Mouse (Mus musculus): Measurements from ENCODE around the gene Capn15. TPM values are rescaled to one million over a fixed set of nuclear protein-coding genes. Genes with fewer than 3 reads are reported as not detected.

Gene Capn15
- polyA plus RNA-seq, 1 experiment from 2014 or later, result 9.3 TPM

DNA sequence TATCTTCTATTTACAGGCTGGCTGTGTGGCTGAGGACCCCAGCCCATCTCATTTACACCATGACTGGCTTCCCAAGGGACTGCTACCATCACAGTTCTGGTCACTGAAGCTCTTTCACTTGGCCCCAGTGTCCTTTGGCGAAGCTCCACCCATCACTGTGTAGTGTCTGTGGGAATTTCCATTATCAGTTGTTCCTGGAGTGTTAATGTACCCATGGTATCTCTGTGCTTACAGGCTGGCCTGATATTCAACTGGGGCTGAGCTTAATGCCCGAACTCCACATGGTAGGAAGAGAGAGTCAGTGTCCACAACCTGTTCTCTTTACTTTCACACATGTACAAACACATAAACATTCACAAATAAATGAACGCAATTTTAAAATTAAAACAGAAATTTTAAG is 7.9 kb upstream of the Capn15 start:
- no peaks in the 10 kb centered on the region for H3K4me1 ChIP-seq (replicated peaks)
- no peak for ATAC-seq (replicated peaks; ENCODE audit: insufficient number of reproducible peaks, insufficient read depth, low FRiP score, low read depth)
- no peaks in the 10 kb centered on the region for H3K27me3 ChIP-seq
- H3K4me3 ChIP-seq, result no peak overlapping the region
- peaks cover 36% of the 10 kb centered on the region for H3K36me3 ChIP-seq
- no peak overlapping the region for H3K4me2 ChIP-seq
- no peak overlapping the region for H3K9ac ChIP-seq
- no peaks in the 10 kb centered on the region for H3K9me3 ChIP-seq (replicated peaks)
- WGBS, result 69% methylated on average over 3 of the region's 3 CpGs
- no peak overlapping the region for H3K27ac ChIP-seq

DNA sequence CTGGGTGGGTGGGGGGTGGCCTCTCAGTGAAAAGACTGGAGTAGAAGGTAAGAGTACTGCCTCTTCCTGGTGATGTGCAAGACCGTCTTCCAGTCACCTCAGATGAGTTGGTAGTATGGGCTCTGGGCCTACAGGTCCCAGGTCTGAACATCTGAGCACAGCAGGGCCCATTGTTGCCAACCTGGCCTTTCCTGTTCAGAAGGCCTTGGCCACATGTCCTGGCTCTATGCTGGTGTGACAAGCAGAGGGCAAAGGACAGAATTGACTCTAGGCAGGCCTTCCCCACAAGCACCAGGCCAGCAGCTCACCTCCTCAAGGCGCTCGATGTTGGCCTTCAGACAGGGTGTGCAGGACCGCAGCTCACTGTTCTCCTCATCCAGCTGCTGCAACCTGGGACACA is 6.7 kb upstream of the Capn15 start:
- Histone ChIP-seq H3K9ac (no peak overlapping the region), H3K4me2 (no peak overlapping the region), H3K4me1 (replicated peaks) (no peaks in the 10 kb centered on the region), H3K27ac (no peak overlapping the region), H3K27me3 (no peaks in the 10 kb centered on the region), H3K4me3 (no peak overlapping the region), H3K36me3 (peaks cover 29% of the 10 kb centered on the region; the same call in 1 of the 2 replicates), H3K9me3 (replicated peaks) (no peaks in the 10 kb centered on the region)
- no peak for ATAC-seq (replicated peaks; ENCODE audit: insufficient number of reproducible peaks, insufficient read depth, low FRiP score, low read depth)
- WGBS, result 99% methylated on average over 4 of the region's 4 CpGs

DNA sequence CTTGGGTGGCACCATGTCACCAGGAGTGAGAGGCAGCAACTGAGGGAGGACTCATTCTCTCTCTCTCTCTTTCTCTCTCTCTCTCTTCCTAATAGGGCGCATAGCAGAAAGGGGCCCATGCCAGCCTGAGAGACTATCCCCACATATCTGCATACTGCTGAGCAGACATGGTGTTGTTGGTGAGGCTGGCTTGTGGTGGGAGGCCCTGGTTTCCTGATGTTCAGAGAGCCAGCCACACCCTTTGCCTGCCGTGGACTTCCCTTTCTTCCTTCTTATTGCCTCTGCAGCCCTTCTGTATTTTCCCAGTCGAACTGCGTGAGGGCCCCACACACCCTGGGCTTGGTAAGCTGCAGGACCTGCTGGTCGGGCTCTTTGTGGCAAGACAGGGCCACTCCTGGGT is 4.7 kb upstream of the Capn15 start:
- H3K36me3 ChIP-seq, result peaks cover 29% of the 10 kb centered on the region; the same call in 1 of the 2 replicates
- WGBS, result 87% methylated on average over 5 of the region's 5 CpGs

DNA sequence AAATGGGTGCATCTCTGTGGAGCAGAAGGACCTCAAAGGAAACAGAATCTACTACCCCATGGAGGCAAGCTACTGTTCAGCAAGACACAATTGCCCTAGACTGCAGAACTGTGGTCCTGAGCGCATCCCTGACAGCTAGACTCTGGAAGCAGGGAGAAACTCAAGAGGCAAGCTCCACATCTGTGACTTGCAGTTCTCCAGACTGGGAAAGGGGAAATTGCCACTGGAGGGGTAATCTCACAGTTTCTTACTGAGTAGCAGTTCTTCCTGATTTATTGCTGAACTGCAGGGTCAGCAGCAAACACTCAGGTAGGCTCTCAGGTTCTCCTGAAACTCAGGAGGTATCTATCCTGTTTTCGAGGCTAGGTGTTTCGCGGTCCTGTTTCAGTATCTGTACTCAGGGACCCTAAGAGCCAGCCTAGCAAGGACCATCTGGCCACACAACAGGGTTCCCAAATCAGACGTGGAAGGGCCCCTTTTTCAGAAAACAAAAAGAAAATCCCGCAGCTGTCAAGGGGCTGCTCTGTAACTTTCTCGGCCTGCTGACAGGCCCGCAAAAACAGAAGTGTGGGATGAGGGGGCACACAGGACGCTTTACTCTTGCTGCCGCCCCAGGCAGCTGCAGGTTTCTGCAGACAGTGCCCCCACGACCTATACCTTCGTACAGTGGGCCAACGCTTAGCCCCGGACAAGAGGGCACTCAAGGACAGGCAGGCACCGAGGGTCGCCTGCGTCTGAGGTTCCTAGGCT is 865 bp downstream of the Capn15 start:
- Histone ChIP-seq H3K36me3 (peaks cover 3% of the 10 kb centered on the region; the same call in 1 of the 2 replicates), H3K27me3 (no peaks in the 10 kb centered on the region), H3K9me3 (replicated peaks) (no peaks in the 10 kb centered on the region), H3K9ac (peak overlapping the region; percentile 82), H3K4me2 (peak overlapping the region; percentile 87), H3K27ac (peak overlapping the region; percentile 89), H3K4me3 (peak overlapping the region; percentile 81), H3K4me1 (replicated peaks) (peaks cover 35% of the 10 kb centered on the region)
- no peak for ATAC-seq (replicated peaks; ENCODE audit: insufficient number of reproducible peaks, insufficient read depth, low FRiP score, low read depth)
- 9% methylated on average over 17 of the region's 17 CpGs for WGBS

More for the DNA sequence above, 4.7 kb upstream of the Capn15 start:
- H3K27ac ChIP-seq, result no peak overlapping the region
- no peaks in the 10 kb centered on the region for H3K27me3 ChIP-seq
- H3K9me3 ChIP-seq (replicated peaks), result no peaks in the 10 kb centered on the region
- H3K9ac ChIP-seq, result no peak overlapping the region
- peaks cover 6% of the 10 kb centered on the region for H3K4me1 ChIP-seq (replicated peaks)
- H3K4me3 ChIP-seq, result no peak overlapping the region
- H3K4me2 ChIP-seq, result no peak overlapping the region
- ATAC-seq (replicated peaks; ENCODE audit: insufficient number of reproducible peaks, insufficient read depth, low FRiP score, low read depth), result no peak

DNA sequence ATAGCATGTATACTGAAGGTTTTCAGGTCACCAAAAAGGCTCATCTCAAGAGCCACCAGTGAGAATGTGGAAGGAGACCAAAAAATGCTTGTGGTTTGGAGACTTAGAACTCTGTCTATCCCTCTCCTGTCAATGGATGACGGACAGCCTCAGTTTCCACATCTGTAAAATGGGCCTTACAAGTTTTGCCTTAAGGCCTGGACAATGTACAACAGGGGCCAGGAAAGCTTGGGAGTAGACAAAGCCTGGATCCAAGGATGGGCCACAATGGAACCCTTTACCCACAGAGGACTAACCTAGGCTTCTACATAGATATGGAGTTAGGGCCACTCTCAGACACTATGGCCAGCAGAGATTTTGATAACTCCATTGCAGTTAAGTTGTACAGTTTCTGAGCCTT is 1.5 kb downstream of the Capn15 start:
- H3K9ac ChIP-seq, result 0 out of 2 replicates have a peak overlapping the region, but pooled peaks have one; percentile 82
- H3K27me3 ChIP-seq, result no peaks in the 10 kb centered on the region
- ATAC-seq (replicated peaks; ENCODE audit: insufficient number of reproducible peaks, insufficient read depth, low FRiP score, low read depth), result no peak
- peak overlapping the region; percentile 81 for H3K4me3 ChIP-seq
- H3K4me1 ChIP-seq (replicated peaks), result peaks cover 39% of the 10 kb centered on the region
- 100% methylated on average over 1 of the region's 1 CpGs for WGBS
- H3K27ac ChIP-seq, result no peak overlapping the region
- H3K9me3 ChIP-seq (replicated peaks), result no peaks in the 10 kb centered on the region
- no peaks in the 10 kb centered on the region for H3K36me3 ChIP-seq
- H3K4me2 ChIP-seq, result peak overlapping the region; percentile 87

DNA sequence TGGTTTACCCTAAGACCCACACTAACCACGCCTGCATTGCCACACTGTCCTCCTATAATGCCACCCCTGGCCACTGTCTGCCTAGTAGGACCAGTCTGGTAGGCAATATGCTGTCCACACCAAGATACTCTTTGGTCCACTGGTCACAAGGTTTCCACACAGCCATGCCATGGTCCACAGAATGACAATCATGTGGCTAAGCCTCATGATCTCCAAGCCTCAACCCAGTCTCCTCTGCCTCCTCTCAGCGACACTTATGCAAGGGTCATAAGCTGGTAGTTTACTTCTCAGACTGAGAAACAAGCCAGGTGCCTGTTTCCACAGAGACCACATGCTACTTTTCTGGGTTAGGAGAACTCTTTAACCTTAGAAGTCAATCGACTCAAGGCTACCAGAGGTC is 2.7 kb downstream of the Capn15 start:
- H3K9ac ChIP-seq, result no peak overlapping the region
- no peak overlapping the region for H3K4me3 ChIP-seq
- H3K9me3 ChIP-seq (replicated peaks), result no peaks in the 10 kb centered on the region
- no peak for ATAC-seq (replicated peaks; ENCODE audit: insufficient number of reproducible peaks, insufficient read depth, low FRiP score, low read depth)
- H3K36me3 ChIP-seq, result no peaks in the 10 kb centered on the region
- WGBS, result 86% methylated on average over 3 of the region's 3 CpGs
- H3K4me1 ChIP-seq (replicated peaks), result peaks cover 39% of the 10 kb centered on the region
- H3K27me3 ChIP-seq, result no peaks in the 10 kb centered on the region
- H3K27ac ChIP-seq, result no peak overlapping the region
- no peak overlapping the region for H3K4me2 ChIP-seq

DNA sequence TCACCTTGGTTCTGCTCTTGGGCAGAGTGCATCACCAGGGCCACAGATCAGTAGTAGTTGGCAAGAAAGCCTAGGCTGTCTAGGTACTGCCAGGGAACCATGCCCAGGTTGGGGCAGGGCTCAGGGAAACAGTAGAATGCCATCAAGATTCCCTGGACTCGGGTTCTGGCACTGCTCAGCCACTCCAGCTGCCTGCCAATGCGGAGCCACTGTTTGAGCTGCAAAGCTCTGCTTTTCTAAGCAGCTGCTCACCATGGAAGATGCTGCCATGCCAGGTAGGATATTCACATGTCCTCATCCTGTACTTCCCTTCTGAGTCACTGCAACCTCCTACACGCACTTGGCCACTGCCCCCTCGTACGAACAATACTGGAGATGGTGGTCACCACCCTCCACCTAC is 4.7 kb downstream of the Capn15 start:
- no peak overlapping the region for H3K4me3 ChIP-seq
- no peaks in the 10 kb centered on the region for H3K9me3 ChIP-seq (replicated peaks)
- H3K4me2 ChIP-seq, result no peak overlapping the region
- peaks cover 33% of the 10 kb centered on the region for H3K4me1 ChIP-seq (replicated peaks)
- H3K27ac ChIP-seq, result no peak overlapping the region
- WGBS, result 75% methylated on average over 5 of the region's 5 CpGs
- no peak overlapping the region for H3K9ac ChIP-seq
- H3K36me3 ChIP-seq, result no peaks in the 10 kb centered on the region
- ATAC-seq (replicated peaks; ENCODE audit: insufficient number of reproducible peaks, insufficient read depth, low FRiP score, low read depth), result no peak
- no peaks in the 10 kb centered on the region for H3K27me3 ChIP-seq

DNA sequence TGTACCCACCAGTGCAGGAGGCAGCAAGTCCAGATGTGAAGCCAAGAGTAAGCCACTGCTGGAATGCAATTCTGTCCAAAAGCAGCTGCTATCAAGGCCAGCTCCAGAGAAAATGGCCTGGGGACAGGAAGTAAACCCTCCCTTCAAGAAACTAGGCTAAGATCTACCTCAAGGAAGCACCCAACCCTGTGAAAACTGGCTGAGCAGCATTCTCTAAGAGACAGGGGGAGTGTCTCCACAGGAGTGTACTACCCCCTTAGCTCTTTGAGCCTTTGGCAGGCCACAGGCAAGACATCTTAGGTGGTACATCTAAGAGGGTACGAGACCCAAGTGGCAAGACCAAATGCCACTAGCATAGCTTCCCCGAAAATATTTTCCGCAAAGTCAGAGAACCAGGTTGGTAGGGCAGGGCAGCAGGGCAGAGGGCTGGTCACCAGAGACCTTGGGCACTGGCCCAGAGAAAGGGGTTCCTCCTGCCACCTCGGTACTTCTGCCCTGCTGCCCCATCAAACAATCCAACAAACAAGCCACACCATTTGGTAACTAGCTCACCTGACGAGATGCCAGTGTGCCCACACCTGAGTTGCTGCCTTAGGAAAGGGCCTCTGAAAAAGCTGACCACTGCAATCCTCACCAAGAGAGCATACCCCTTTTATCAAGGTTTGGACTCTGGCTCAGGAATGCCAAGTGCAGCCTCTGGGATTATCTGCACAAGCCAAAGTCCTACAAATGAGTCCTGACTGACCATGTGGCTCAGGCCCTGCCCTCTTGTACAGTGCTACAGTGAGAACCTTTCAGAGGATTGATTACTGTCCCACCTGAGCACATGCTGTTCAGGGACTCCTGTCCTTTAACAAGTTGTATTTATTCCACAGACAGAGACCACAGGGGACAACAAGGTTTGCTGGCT is 5.5 kb downstream of the Capn15 start:
- H3K27ac ChIP-seq, result no peak overlapping the region
- no peak overlapping the region for H3K4me3 ChIP-seq
- peaks cover 33% of the 10 kb centered on the region for H3K4me1 ChIP-seq (replicated peaks)
- H3K9me3 ChIP-seq (replicated peaks), result no peaks in the 10 kb centered on the region
- H3K27me3 ChIP-seq, result no peaks in the 10 kb centered on the region
- no peak overlapping the region for H3K9ac ChIP-seq
- no peaks in the 10 kb centered on the region for H3K36me3 ChIP-seq
- ATAC-seq (replicated peaks; ENCODE audit: insufficient number of reproducible peaks, insufficient read depth, low FRiP score, low read depth), result no peak
- H3K4me2 ChIP-seq, result no peak overlapping the region
- 82% methylated on average over 5 of the region's 5 CpGs for WGBS

DNA sequence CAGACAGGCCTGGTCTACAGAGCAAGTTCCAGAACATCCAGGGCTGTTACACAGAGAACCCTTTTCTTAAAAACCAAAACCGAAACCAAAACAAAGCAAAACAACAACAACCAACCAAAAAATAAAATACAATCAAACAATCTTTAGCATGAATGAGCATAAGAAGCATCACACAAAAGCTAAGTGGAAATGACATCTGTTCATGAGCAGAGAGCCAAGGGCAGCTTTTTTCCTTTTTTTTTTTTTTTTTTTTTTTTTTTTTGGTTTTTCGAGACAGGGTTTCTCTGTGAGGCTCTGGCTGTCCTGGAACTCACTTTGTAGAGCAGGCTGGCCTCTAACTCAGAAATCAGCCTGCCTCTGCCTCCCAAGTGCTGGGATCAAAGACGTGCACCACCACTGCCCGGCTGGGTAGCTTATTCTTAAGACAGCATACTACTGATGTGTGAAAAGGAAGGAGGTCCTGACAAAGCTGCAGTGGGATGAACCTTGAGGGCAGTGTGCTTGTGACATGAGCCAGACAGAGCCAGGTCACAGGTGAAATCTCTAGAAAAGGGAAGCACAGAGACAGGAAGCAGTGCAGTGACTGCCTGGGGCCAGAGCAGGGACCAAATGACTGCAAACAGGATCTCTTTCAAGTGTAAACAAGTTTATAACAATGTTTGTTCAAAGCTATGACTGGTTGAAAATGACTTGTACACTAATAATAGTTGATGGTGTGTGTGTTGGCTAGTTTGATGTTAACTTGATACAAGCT is 14.5 kb downstream of the Capn15 start:
- Histone ChIP-seq H3K9me3 (replicated peaks) (no peaks in the 10 kb centered on the region), H3K4me2 (no peak overlapping the region), H3K4me1 (replicated peaks) (peaks cover 19% of the 10 kb centered on the region), H3K27me3 (no peaks in the 10 kb centered on the region), H3K36me3 (no peaks in the 10 kb centered on the region; the same call in 1 of the 2 replicates), H3K9ac (no peak overlapping the region), H3K4me3 (no peak overlapping the region), H3K27ac (no peak overlapping the region)
- 86% methylated on average over 4 of the region's 4 CpGs for WGBS
- no peak for ATAC-seq (replicated peaks; ENCODE audit: insufficient number of reproducible peaks, insufficient read depth, low FRiP score, low read depth)

DNA sequence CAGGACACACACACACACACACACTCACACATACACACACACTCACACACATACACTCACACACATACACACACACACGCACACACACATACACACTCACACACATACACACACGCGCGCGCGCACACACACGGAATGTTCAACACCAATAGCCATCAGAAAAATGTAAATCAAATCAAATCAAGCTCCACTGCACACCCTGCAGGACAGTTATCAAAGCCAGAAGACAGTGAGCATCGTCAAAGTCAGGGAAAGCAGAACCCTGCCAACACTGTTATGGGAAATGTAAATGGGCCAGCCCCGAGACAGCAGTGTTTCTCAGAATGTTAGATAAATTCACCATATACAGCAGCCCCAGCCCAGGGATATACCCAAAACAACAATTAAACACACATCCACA is 15.1 kb downstream of the Capn15 start:
- no peaks in the 10 kb centered on the region for H3K27me3 ChIP-seq
- H3K4me1 ChIP-seq (replicated peaks), result peaks cover 19% of the 10 kb centered on the region
- no peak overlapping the region for H3K9ac ChIP-seq
- no peak for ATAC-seq (replicated peaks; ENCODE audit: insufficient number of reproducible peaks, insufficient read depth, low FRiP score, low read depth)
- 88% methylated on average over 9 of the region's 9 CpGs for WGBS
- H3K27ac ChIP-seq, result no peak overlapping the region
- H3K4me3 ChIP-seq, result no peak overlapping the region
- no peaks in the 10 kb centered on the region for H3K9me3 ChIP-seq (replicated peaks)
- H3K4me2 ChIP-seq, result no peak overlapping the region
- no peaks in the 10 kb centered on the region; the same call in 1 of the 2 replicates for H3K36me3 ChIP-seq

DNA sequence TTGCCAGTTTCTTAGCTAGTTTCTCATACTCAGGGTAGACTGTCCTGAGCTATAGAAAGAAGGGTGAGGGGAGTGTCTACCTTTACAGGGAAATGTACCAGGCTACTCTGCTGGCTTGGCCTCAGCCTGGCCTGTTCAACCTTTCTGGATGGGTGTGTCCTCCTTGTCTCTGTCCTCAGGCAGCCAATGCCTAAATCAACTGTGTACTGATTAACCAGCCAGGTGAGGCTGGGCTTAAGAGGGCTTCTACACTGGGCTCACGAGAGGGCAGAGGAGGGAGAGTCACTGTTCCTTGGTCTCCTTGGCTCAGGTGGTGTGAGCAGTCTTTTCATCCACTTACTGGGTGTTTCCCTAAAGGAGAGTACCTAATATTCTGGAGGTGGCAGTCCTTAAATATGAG is 17.4 kb downstream of the Capn15 start:
- Histone ChIP-seq H3K36me3 (no peaks in the 10 kb centered on the region; the same call in 1 of the 2 replicates), H3K4me3 (no peak overlapping the region), H3K27ac (peak overlapping the region; percentile 41), H3K27me3 (no peaks in the 10 kb centered on the region), H3K4me1 (replicated peaks) (peaks cover 19% of the 10 kb centered on the region), H3K9me3 (replicated peaks) (no peaks in the 10 kb centered on the region), H3K4me2 (no peak overlapping the region), H3K9ac (no peak overlapping the region)
- WGBS, result 74% methylated on average over 1 of the region's 1 CpGs
- ATAC-seq (replicated peaks; ENCODE audit: insufficient number of reproducible peaks, insufficient read depth, low FRiP score, low read depth), result no peak
